Mouse (Mus musculus): ENCODE measurements around the gene Themis2. TPM values are rescaled to one million over a fixed set of nuclear protein-coding genes. Genes with fewer than 3 reads are reported as not detected.
"Not testable (repeated sequence)": the region's sequence is repeated elsewhere in the genome, so short reads cannot be mapped to it uniquely, and the experiment has no call there.

Gene Themis2
- polyA plus RNA-seq, 1 experiment: 11.4 TPM

- no peaks in the 10 kb centered on the region for H3K36me3 ChIP-seq (ENCODE audit: control insufficient read depth, insufficient read depth, low read length)
- H3K27ac ChIP-seq (ENCODE audit: control insufficient read depth, insufficient read depth, low read length): no peak overlapping the region
- H3K4me3 ChIP-seq (ENCODE audit: control insufficient read depth, insufficient read depth, low read length): peak overlapping the region; percentile 10
- no peak for TF ChIP-seq POLR2A (IDR thresholded peaks at IDR 0.05; ENCODE audit: control insufficient read depth, extremely low read depth, insufficient read depth, low read length, poor library complexity)
- no peak for TF ChIP-seq CTCF (IDR thresholded peaks at IDR 0.05; ENCODE audit: borderline replicate concordance, control insufficient read depth, extremely low read depth, insufficient read depth, low read length, poor library complexity)
- peaks cover 2% of the 10 kb centered on the region; the same call in 1 of the 2 replicates for H3K27me3 ChIP-seq (ENCODE audit: control insufficient read depth, insufficient read depth, low read length)
- 64% methylated on average over 7 of the region's 7 CpGs for WGBS
- peaks cover 11% of the 10 kb centered on the region for H3K4me1 ChIP-seq (replicated peaks; ENCODE audit: control insufficient read depth, insufficient read depth, low read length)
- no peak for DNase-seq
Observed at GRCm38 (mm10) chr4:132795171-132795570, 1.0 kb downstream of the Themis2 start.

- H3K36me3 ChIP-seq (ENCODE audit: control insufficient read depth, insufficient read depth, low read length): no peaks in the 10 kb centered on the region
- H3K4me1 ChIP-seq (replicated peaks; ENCODE audit: control insufficient read depth, insufficient read depth, low read length): peaks cover 11% of the 10 kb centered on the region
- no peak overlapping the region for H3K27ac ChIP-seq (ENCODE audit: control insufficient read depth, insufficient read depth, low read length)
- no peak for DNase-seq
- peaks cover 2% of the 10 kb centered on the region; the same call in 1 of the 2 replicates for H3K27me3 ChIP-seq (ENCODE audit: control insufficient read depth, insufficient read depth, low read length)
- no peak for TF ChIP-seq POLR2A (IDR thresholded peaks at IDR 0.05; ENCODE audit: control insufficient read depth, extremely low read depth, insufficient read depth, low read length, poor library complexity)
- TF ChIP-seq CTCF (IDR thresholded peaks at IDR 0.05; ENCODE audit: borderline replicate concordance, control insufficient read depth, extremely low read depth, insufficient read depth, low read length, poor library complexity): no peak
- peak overlapping the region; percentile 10 for H3K4me3 ChIP-seq (ENCODE audit: control insufficient read depth, insufficient read depth, low read length)
- WGBS: 53% methylated on average over 8 of the region's 8 CpGs
Observed at GRCm38 (mm10) chr4:132794760-132795159, 1.4 kb downstream of the Themis2 start.

GRCm38 (mm10) chr4:132794028-132794427, 2.2 kb downstream of the Themis2 start:
- Histone ChIP-seq H3K4me3 (ENCODE audit: control insufficient read depth, insufficient read depth, low read length) (no peak overlapping the region), H3K27ac (ENCODE audit: control insufficient read depth, insufficient read depth, low read length) (no peak overlapping the region), H3K36me3 (ENCODE audit: control insufficient read depth, insufficient read depth, low read length) (no peaks in the 10 kb centered on the region), H3K27me3 (ENCODE audit: control insufficient read depth, insufficient read depth, low read length) (peaks cover 2% of the 10 kb centered on the region; the same call in 1 of the 2 replicates), H3K4me1 (replicated peaks; ENCODE audit: control insufficient read depth, insufficient read depth, low read length) (peaks cover 11% of the 10 kb centered on the region)
- 46% methylated on average over 9 of the region's 9 CpGs for WGBS
- DNase-seq: no peak
- TF ChIP-seq POLR2A (IDR thresholded peaks at IDR 0.05; ENCODE audit: control insufficient read depth, extremely low read depth, insufficient read depth, low read length, poor library complexity) (no peak), CTCF (IDR thresholded peaks at IDR 0.05; ENCODE audit: borderline replicate concordance, control insufficient read depth, extremely low read depth, insufficient read depth, low read length, poor library complexity) (no peak)

- not testable (repeated sequence) for DNase-seq; H3K27me3 ChIP-seq (ENCODE audit: control insufficient read depth, insufficient read depth, low read length); H3K36me3 ChIP-seq (ENCODE audit: control insufficient read depth, insufficient read depth, low read length); H3K4me3 ChIP-seq (ENCODE audit: control insufficient read depth, insufficient read depth, low read length); H3K27ac ChIP-seq (ENCODE audit: control insufficient read depth, insufficient read depth, low read length)
- WGBS: 89% methylated on average over 9 of the region's 9 CpGs
- H3K4me1 ChIP-seq (replicated peaks; ENCODE audit: control insufficient read depth, insufficient read depth, low read length): peaks cover 11% of the 10 kb centered on the region
Observed at GRCm38 (mm10) chr4:132793322-132794004, 2.7 kb downstream of the Themis2 start.

GRCm38 (mm10) chr4:132789731-132790130, 6.5 kb downstream of the Themis2 start:
- WGBS: 97% methylated on average over 8 of the region's 8 CpGs
- no peak for DNase-seq
- Histone ChIP-seq H3K27ac (ENCODE audit: control insufficient read depth, insufficient read depth, low read length) (no peak overlapping the region), H3K36me3 (ENCODE audit: control insufficient read depth, insufficient read depth, low read length) (no peaks in the 10 kb centered on the region), H3K4me1 (replicated peaks; ENCODE audit: control insufficient read depth, insufficient read depth, low read length) (peaks cover 2% of the 10 kb centered on the region; the same call in 1 of the 2 replicates), H3K4me3 (ENCODE audit: control insufficient read depth, insufficient read depth, low read length) (no peak overlapping the region), H3K27me3 (ENCODE audit: control insufficient read depth, insufficient read depth, low read length) (no peaks in the 10 kb centered on the region)
- no peak for TF ChIP-seq CTCF (IDR thresholded peaks at IDR 0.05; ENCODE audit: borderline replicate concordance, control insufficient read depth, extremely low read depth, insufficient read depth, low read length, poor library complexity)
- no peak for TF ChIP-seq POLR2A (IDR thresholded peaks at IDR 0.05; ENCODE audit: control insufficient read depth, extremely low read depth, insufficient read depth, low read length, poor library complexity)

- H3K27ac ChIP-seq (ENCODE audit: control insufficient read depth, insufficient read depth, low read length): no peak overlapping the region
- no peak overlapping the region for H3K4me3 ChIP-seq (ENCODE audit: control insufficient read depth, insufficient read depth, low read length)
- no peaks in the 10 kb centered on the region for H3K27me3 ChIP-seq (ENCODE audit: control insufficient read depth, insufficient read depth, low read length)
- no peaks in the 10 kb centered on the region for H3K36me3 ChIP-seq (ENCODE audit: control insufficient read depth, insufficient read depth, low read length)
- 98% methylated on average over 13 of the region's 13 CpGs for WGBS
- no peak for DNase-seq
- TF ChIP-seq POLR2A (IDR thresholded peaks at IDR 0.05; ENCODE audit: control insufficient read depth, extremely low read depth, insufficient read depth, low read length, poor library complexity) (no peak), CTCF (IDR thresholded peaks at IDR 0.05; ENCODE audit: borderline replicate concordance, control insufficient read depth, extremely low read depth, insufficient read depth, low read length, poor library complexity) (no peak)
- H3K4me1 ChIP-seq (replicated peaks; ENCODE audit: control insufficient read depth, insufficient read depth, low read length): no peaks in the 10 kb centered on the region; the same call in 1 of the 2 replicates
Observed at GRCm38 (mm10) chr4:132785228-132785627, 11.0 kb downstream of the Themis2 start.

GRCm38 (mm10) chr4:132783732-132784131, 12.5 kb downstream of the Themis2 start:
- Histone ChIP-seq H3K27me3 (ENCODE audit: control insufficient read depth, insufficient read depth, low read length) (no peaks in the 10 kb centered on the region), H3K27ac (ENCODE audit: control insufficient read depth, insufficient read depth, low read length) (no peak overlapping the region), H3K4me1 (replicated peaks; ENCODE audit: control insufficient read depth, insufficient read depth, low read length) (no peaks in the 10 kb centered on the region; the same call in 1 of the 2 replicates), H3K36me3 (ENCODE audit: control insufficient read depth, insufficient read depth, low read length) (peaks cover 6% of the 10 kb centered on the region), H3K4me3 (ENCODE audit: control insufficient read depth, insufficient read depth, low read length) (no peak overlapping the region)
- TF ChIP-seq CTCF (IDR thresholded peaks at IDR 0.05; ENCODE audit: borderline replicate concordance, control insufficient read depth, extremely low read depth, insufficient read depth, low read length, poor library complexity) (no peak), POLR2A (IDR thresholded peaks at IDR 0.05; ENCODE audit: control insufficient read depth, extremely low read depth, insufficient read depth, low read length, poor library complexity) (no peak)
- WGBS: 81% methylated on average over 2 of the region's 2 CpGs
- DNase-seq: no peak
